Mouse (Mus musculus): ENCODE results near the gene 9130409I23Rik. TPM values are rescaled to one million over a fixed set of nuclear protein-coding genes. Genes with fewer than 3 reads are reported as not detected.
"Not testable (repeated sequence)": the region's sequence is repeated elsewhere in the genome, so short reads cannot be mapped to it uniquely, and the experiment has no call there.

The 9130409I23Rik gene
- polyA plus RNA-seq, 1 experiment from 2014 or later: 0.09 TPM

DNA sequence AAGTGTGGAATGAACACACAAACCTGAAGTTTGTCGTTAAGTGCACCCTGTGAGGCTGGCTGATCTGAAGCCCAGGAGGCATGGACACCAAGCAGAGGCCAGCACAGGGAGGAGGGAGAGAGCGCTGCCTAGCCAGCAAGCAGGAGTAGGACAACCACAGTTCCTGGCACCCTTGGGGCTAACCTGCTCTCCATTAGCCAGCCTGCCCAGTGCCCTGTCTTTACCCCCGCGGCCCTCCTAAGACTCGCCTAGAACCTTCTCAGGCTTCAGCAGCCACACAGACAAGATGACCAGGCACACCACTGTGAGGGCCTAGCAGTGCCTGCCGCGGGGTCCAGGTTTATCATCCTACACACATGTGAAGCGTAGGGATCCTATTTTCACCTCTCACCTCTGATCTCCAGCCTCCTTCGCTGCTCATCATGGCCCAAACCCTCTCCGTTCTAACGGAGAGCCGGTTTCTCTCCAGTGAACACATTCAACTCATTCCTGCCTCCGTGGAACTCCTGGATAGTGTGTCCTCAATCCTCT lies 33.1 kb upstream of the 9130409I23Rik start:
- ATAC-seq (replicated peaks; ENCODE audit: low FRiP score) (0 out of 2 replicates have a peak, but pooled peaks have one; percentile 25), DNase-seq (ENCODE audit: low spot score) (no peak)
- Histone ChIP-seq H3K36me3 (ENCODE audit: control insufficient read depth, insufficient read depth, low read length) (no peaks in the 10 kb centered on the region), H3K4me1 (replicated peaks; ENCODE audit: control insufficient read depth, insufficient read depth, low read length) (no peaks in the 10 kb centered on the region), H3K4me3 (ENCODE audit: low read depth, low read length) (no peak overlapping the region), H3K9ac (ENCODE audit: low read length) (no peak overlapping the region), H3K27me3 (ENCODE audit: control insufficient read depth, insufficient read depth, low read length) (no peaks in the 10 kb centered on the region), H3K9me3 (ENCODE audit: control insufficient read depth, low read length) (no peaks in the 10 kb centered on the region), H3K27ac (ENCODE audit: low read depth, low read length) (no peak overlapping the region), H3K4me2 (ENCODE audit: low read depth, low read length, severe bottlenecking) (no peak overlapping the region)
- 76% methylated on average over 13 of the region's 13 CpGs for WGBS

DNA sequence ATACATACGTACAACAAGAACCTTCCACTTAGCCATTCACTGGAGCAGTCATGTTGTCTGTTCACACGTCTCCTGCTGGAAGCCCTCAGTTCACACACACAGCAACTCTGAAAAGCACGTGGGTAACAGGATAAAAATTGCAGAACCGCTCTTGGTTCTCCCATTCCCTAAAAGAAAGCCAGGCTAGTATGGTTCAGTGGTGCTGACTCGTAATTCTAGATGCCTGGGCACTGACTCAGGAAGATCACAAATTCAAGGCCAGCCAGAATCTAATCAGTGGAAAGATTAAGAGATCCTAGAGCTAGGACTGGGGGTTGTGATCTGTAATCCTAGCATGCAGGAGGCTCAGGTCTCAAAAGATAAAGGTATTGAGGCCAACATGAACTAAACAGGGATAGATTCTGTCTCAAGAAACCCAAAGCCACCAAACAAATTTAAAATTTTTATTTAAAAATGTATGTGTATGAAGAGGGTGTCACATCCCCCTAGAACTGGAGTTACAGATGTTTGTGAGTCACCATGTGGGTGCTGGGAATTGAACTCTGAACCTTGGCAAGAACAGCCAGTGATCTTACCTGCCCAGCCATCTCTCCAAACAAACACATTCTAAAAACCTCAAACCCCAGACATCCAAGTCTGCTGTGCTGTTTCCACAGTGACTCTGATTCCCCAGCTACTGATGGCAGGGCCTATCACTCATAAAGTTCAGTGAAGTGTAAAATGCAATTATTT lies 30.1 kb upstream of the 9130409I23Rik start, which contains the start of gene Ephx1:
Ephx1 (minus strand) TSS at position 149 of the 732 bp plus-strand sequence.
- 64% methylated on average over 5 of the region's 5 CpGs for WGBS
- no peaks in the 10 kb centered on the region for H3K9me3 ChIP-seq (ENCODE audit: control insufficient read depth, low read length)
- DNase-seq (ENCODE audit: low spot score): no peak

DNA sequence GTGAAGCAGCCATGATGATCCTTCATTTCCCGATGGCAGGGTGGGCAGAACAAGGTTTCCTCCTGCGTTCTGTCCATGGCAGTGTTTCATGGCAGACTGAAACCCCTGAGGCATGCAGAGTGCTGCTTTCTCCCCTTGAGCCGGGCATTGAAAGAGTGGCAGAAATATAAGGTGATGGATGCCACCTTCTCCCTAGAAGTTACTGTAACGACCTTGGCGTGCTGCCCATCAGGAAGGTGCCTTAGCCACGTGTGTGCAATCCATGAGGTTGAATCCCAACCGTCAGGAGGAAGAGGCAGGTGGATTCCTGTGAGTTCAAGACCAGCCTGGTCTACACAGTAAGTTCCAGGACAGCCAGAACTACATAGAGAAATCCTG lies 29.6 kb upstream of the 9130409I23Rik start:
- DNase-seq (ENCODE audit: low spot score): no peak

More for the DNA sequence above, 30.1 kb upstream of the 9130409I23Rik start, which contains the start of gene Ephx1:
- no peak within 1 kb of the TSS for H3K4me2 ChIP-seq (ENCODE audit: low read depth, low read length, severe bottlenecking)
- H3K27me3 ChIP-seq (ENCODE audit: control insufficient read depth, insufficient read depth, low read length): no peaks in the 10 kb centered on the region
- no peak for ATAC-seq (replicated peaks; ENCODE audit: low FRiP score)
- H3K9ac ChIP-seq (ENCODE audit: low read length): no peak within 1 kb of the TSS
- no peak within 1 kb of the TSS for H3K4me3 ChIP-seq (ENCODE audit: low read depth, low read length)
- H3K4me1 ChIP-seq (replicated peaks; ENCODE audit: control insufficient read depth, insufficient read depth, low read length): no peaks in the 10 kb centered on the region
- no peak within 1 kb of the TSS for H3K27ac ChIP-seq (ENCODE audit: low read depth, low read length)
- no peaks in the 10 kb centered on the region for H3K36me3 ChIP-seq (ENCODE audit: control insufficient read depth, insufficient read depth, low read length)

DNA sequence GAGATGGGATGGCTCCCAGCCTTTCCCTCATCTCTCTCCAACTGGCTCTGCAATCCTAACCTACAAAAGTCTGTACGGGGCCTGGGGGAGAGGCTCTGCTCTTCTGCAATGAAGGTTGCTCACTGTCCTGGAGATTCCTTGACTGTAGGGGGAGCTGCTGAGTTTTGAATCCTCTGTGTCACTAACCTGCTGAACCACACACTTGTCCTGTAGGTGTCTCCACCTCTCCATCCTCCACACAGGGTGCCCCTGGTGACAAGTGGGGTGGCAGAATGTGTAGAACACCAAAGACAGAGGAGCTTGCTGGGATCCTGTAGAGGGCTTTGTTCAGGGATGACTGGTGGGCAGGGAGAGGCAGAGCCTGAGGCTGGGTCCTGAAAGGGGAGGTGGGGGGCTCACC lies 28.8 kb upstream of the 9130409I23Rik start:
- no peaks in the 10 kb centered on the region for H3K36me3 ChIP-seq (ENCODE audit: control insufficient read depth, insufficient read depth, low read length)
- ATAC-seq (replicated peaks; ENCODE audit: low FRiP score) (no peak), DNase-seq (ENCODE audit: low spot score) (peak; percentile 65)
- H3K4me3 ChIP-seq (ENCODE audit: low read depth, low read length): no peak overlapping the region
- H3K27ac ChIP-seq (ENCODE audit: low read depth, low read length): no peak overlapping the region
- no peak overlapping the region for H3K4me2 ChIP-seq (ENCODE audit: low read depth, low read length, severe bottlenecking)
- 17% methylated on average over 1 of the region's 1 CpGs for WGBS
- no peaks in the 10 kb centered on the region for H3K9me3 ChIP-seq (ENCODE audit: control insufficient read depth, low read length)
- H3K4me1 ChIP-seq (replicated peaks; ENCODE audit: control insufficient read depth, insufficient read depth, low read length): no peaks in the 10 kb centered on the region
- no peak overlapping the region for H3K9ac ChIP-seq (ENCODE audit: low read length)
- H3K27me3 ChIP-seq (ENCODE audit: control insufficient read depth, insufficient read depth, low read length): no peaks in the 10 kb centered on the region

More for the DNA sequence above, 29.6 kb upstream of the 9130409I23Rik start:
- H3K9ac ChIP-seq (ENCODE audit: low read length): no peak overlapping the region
- 65% methylated on average over 7 of the region's 7 CpGs for WGBS
- no peaks in the 10 kb centered on the region for H3K9me3 ChIP-seq (ENCODE audit: control insufficient read depth, low read length)
- ATAC-seq (replicated peaks; ENCODE audit: low FRiP score): no peak
- no peaks in the 10 kb centered on the region for H3K27me3 ChIP-seq (ENCODE audit: control insufficient read depth, insufficient read depth, low read length)
- H3K36me3 ChIP-seq (ENCODE audit: control insufficient read depth, insufficient read depth, low read length): no peaks in the 10 kb centered on the region
- H3K4me2 ChIP-seq (ENCODE audit: low read depth, low read length, severe bottlenecking): no peak overlapping the region
- no peaks in the 10 kb centered on the region for H3K4me1 ChIP-seq (replicated peaks; ENCODE audit: control insufficient read depth, insufficient read depth, low read length)
- H3K4me3 ChIP-seq (ENCODE audit: low read depth, low read length): no peak overlapping the region
- H3K27ac ChIP-seq (ENCODE audit: low read depth, low read length): no peak overlapping the region

DNA sequence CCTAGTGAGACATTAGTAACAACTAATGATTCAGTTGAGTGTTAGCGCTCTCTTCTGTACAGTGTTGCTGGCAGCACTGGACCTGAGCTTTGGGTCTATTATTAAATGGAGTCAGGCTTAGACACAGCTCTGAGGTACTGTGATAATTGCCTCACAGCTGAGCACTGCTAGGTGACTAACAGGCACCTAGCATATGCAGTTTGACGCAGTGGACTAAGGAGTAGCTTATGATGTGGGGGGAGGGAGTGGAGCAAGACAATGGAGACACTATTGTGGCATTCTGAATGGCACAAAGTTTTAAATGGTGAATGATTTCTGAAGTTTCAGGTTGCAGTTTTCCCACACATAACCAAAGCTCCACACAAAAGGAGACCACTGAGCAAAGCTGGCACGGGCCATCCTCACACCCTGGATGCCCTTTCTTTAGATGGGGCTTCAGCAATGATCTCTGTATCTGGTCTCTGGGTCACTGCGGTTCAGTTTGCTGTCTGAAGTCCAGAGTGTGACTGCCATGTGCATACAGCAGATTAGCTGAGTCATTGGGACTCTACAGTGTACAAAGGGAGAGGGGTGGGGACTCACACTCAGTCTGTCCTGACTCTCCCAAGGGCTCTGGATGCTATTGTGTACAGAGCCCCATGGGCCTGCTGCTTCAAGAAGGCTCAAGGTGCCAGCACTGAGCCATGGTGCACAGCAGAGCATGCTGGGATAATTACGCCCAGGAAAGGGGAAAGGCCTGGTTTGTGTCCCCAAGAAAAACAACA lies 15.8 kb upstream of the 9130409I23Rik start:
- H3K4me2 ChIP-seq (ENCODE audit: low read depth, low read length, severe bottlenecking); H3K27ac ChIP-seq (ENCODE audit: low read depth, low read length); H3K4me1 ChIP-seq (replicated peaks; ENCODE audit: control insufficient read depth, insufficient read depth, low read length); H3K36me3 ChIP-seq (ENCODE audit: control insufficient read depth, insufficient read depth, low read length); H3K27me3 ChIP-seq (ENCODE audit: control insufficient read depth, insufficient read depth, low read length); H3K9me3 ChIP-seq (ENCODE audit: control insufficient read depth, low read length); H3K4me3 ChIP-seq (ENCODE audit: low read depth, low read length); ATAC-seq (replicated peaks; ENCODE audit: low FRiP score); DNase-seq (ENCODE audit: low spot score); H3K9ac ChIP-seq (ENCODE audit: low read length): not testable (repeated sequence)
- 81% methylated on average over 5 of the region's 5 CpGs for whole genome bisulfite sequencing

DNA sequence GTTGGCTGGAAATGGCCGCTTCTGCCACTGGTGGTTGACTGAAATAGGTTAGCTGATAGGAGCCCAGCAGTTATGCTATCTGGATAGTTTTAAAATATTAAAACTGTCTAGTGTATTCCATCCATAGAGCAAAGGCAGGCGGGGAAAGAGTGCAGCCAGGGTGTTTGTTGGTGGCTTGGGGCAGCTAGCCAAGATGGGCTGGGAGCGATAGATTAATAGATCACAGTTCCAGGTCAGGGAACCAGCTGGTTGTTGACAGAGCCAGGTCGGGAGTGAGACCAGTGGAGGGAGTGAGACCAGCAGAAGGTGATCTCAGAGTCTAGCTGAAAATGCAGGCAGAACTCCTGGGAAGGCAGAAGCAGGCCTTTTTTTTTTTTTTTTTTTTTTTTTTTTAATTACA lies 13.4 kb upstream of the 9130409I23Rik start:
- no peak for ATAC-seq (replicated peaks; ENCODE audit: low FRiP score)
- H3K9ac ChIP-seq (ENCODE audit: low read length): no peak overlapping the region

DNA sequence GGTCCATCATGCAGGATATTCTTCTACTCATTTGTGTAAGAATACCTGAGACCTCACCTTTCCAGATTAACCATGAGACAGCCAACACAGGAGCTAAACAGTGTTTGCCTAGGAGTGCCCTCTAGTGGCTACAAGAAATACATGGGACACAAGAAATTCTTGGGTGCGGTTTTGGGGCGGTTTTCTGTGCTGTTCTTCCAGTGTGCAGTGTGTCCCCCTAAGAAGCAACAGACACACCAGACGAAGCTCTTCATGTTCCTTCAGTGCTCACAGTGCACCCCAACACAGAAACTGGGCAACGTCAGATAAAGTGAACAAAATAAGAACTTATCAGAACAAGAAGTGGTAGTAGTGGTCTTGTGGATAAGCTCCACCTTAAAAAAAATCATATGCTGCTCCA lies 11.4 kb upstream of the 9130409I23Rik start:
- Histone ChIP-seq H3K4me2 (ENCODE audit: low read depth, low read length, severe bottlenecking) (no peak overlapping the region), H3K36me3 (ENCODE audit: control insufficient read depth, insufficient read depth, low read length) (no peaks in the 10 kb centered on the region), H3K9ac (ENCODE audit: low read length) (no peak overlapping the region), H3K27me3 (ENCODE audit: control insufficient read depth, insufficient read depth, low read length) (no peaks in the 10 kb centered on the region), H3K27ac (ENCODE audit: low read depth, low read length) (no peak overlapping the region), H3K4me1 (replicated peaks; ENCODE audit: control insufficient read depth, insufficient read depth, low read length) (no peaks in the 10 kb centered on the region), H3K9me3 (ENCODE audit: control insufficient read depth, low read length) (no peaks in the 10 kb centered on the region), H3K4me3 (ENCODE audit: low read depth, low read length) (no peak overlapping the region)
- DNase-seq (ENCODE audit: low spot score) (no peak), ATAC-seq (replicated peaks; ENCODE audit: low FRiP score) (no peak)
- WGBS: 16% methylated on average over 4 of the region's 4 CpGs

More for the DNA sequence above, 13.4 kb upstream of the 9130409I23Rik start:
- Histone ChIP-seq H3K4me2 (ENCODE audit: low read depth, low read length, severe bottlenecking) (no peak overlapping the region), H3K4me3 (ENCODE audit: low read depth, low read length) (no peak overlapping the region), H3K9me3 (ENCODE audit: control insufficient read depth, low read length) (no peaks in the 10 kb centered on the region), H3K27ac (ENCODE audit: low read depth, low read length) (no peak overlapping the region), H3K4me1 (replicated peaks; ENCODE audit: control insufficient read depth, insufficient read depth, low read length) (no peaks in the 10 kb centered on the region), H3K36me3 (ENCODE audit: control insufficient read depth, insufficient read depth, low read length) (no peaks in the 10 kb centered on the region), H3K27me3 (ENCODE audit: control insufficient read depth, insufficient read depth, low read length) (no peaks in the 10 kb centered on the region)
- 83% methylated on average over 4 of the region's 4 CpGs for WGBS
- DNase-seq (ENCODE audit: low spot score): no peak

DNA sequence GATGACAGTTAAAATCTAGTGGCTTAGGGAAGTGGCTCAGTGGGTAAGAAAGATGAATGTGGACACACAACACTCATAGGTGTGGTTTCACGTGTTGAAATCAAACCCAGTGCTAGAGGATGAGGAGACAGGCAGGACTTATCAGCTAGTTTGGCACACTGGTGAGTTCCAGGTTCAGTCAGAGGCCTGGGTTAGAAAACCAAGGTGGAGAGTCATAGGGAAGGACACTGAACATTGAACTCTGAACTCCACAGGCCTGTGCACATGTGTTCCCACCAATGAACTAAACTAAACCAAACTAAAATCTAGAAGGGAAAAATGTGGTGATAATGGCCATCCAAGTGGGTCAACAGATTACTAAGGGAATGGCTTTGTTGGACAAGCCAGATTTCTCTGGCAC lies 3.5 kb upstream of the 9130409I23Rik start:
- no peaks in the 10 kb centered on the region for H3K9me3 ChIP-seq (ENCODE audit: control insufficient read depth, low read length)
- 68% methylated on average over 1 of the region's 1 CpGs for WGBS
- no peaks in the 10 kb centered on the region for H3K36me3 ChIP-seq (ENCODE audit: control insufficient read depth, insufficient read depth, low read length)
- H3K27ac ChIP-seq (ENCODE audit: low read depth, low read length): no peak overlapping the region
- H3K27me3 ChIP-seq (ENCODE audit: control insufficient read depth, insufficient read depth, low read length): no peaks in the 10 kb centered on the region
- ATAC-seq (replicated peaks; ENCODE audit: low FRiP score) (no peak), DNase-seq (ENCODE audit: low spot score) (no peak)
- H3K4me3 ChIP-seq (ENCODE audit: low read depth, low read length): no peak overlapping the region
- H3K4me2 ChIP-seq (ENCODE audit: low read depth, low read length, severe bottlenecking): no peak overlapping the region
- no peak overlapping the region for H3K9ac ChIP-seq (ENCODE audit: low read length)
- no peaks in the 10 kb centered on the region for H3K4me1 ChIP-seq (replicated peaks; ENCODE audit: control insufficient read depth, insufficient read depth, low read length)

Data from forebrain, embryonic 11.5 days (tissue).